Mouse (Mus musculus) heart, embryonic 10.5 days (tissue): ENCODE measurements around the gene Yes1. TPM values are rescaled to one million over a fixed set of nuclear protein-coding genes. Genes with fewer than 3 reads are reported as not detected.
"Not testable (repeated sequence)": the region's sequence is repeated elsewhere in the genome, so short reads cannot be mapped to it uniquely, and the experiment has no call there.

Source experiments
- DNase-seq: peaks from one replicate; pipeline ENCODE4 v3.0.0-alpha.2; 2017; ENCODE audit warnings: low spot score
- H3K27ac ChIP-seq: fragments of 300-500 bp; sonication (generic); 2 replicates; pipeline ENCODE4 v1.5.1; 2016; ENCODE audit warnings: mild to moderate bottlenecking
- H3K27me3 ChIP-seq: fragments of 300-500 bp; sonication (generic); 2 replicates; pipeline ENCODE4 v1.6.1; 2016; ENCODE audit warnings: mild to moderate bottlenecking; ENCODE audit not compliant: poor library complexity, insufficient read depth, severe bottlenecking
- H3K36me3 ChIP-seq: fragments of 300-500 bp; sonication (generic); 2 replicates; pipeline ENCODE4 v1.6.1; 2016; ENCODE audit warnings: mild to moderate bottlenecking, moderate library complexity
- H3K4me1 ChIP-seq: fragments of 300-500 bp; sonication (generic); 2 replicates; pipeline ENCODE4 v1.6.1; 2016; ENCODE audit warnings: mild to moderate bottlenecking
- H3K4me3 ChIP-seq: fragments of 300-500 bp; sonication (generic); 2 replicates; pipeline ENCODE4 v1.5.1; 2016; ENCODE audit warnings: mild to moderate bottlenecking, moderate library complexity
- H3K9me3 ChIP-seq: fragments of 300-500 bp; sonication (generic); 2 replicates; pipeline ENCODE4 v1.6.1; 2016; ENCODE audit warnings: mild to moderate bottlenecking, moderate library complexity
- WGBS: fragments of 180-500 bp; shearing (Covaris S2); methylation state at CpG from one replicate; pipeline ENCODE4 v1.1.7; 2016; 5-methylcytosine and 5-hydroxymethylcytosine counted together
- polyA plus RNA-seq: library from polyadenylated mRNA; unstranded; fragments of >200 nt; fragmentation: Nextera tagmentation; extraction: Ambion mirVana; gene quantifications from 2 replicates; pipeline ENCODE4 v1.2.1, GENCODE M21; 2016

Gene Yes1
- polyA plus RNA-seq, 1 experiment from 2014 or later = 27.8 TPM

DNA sequence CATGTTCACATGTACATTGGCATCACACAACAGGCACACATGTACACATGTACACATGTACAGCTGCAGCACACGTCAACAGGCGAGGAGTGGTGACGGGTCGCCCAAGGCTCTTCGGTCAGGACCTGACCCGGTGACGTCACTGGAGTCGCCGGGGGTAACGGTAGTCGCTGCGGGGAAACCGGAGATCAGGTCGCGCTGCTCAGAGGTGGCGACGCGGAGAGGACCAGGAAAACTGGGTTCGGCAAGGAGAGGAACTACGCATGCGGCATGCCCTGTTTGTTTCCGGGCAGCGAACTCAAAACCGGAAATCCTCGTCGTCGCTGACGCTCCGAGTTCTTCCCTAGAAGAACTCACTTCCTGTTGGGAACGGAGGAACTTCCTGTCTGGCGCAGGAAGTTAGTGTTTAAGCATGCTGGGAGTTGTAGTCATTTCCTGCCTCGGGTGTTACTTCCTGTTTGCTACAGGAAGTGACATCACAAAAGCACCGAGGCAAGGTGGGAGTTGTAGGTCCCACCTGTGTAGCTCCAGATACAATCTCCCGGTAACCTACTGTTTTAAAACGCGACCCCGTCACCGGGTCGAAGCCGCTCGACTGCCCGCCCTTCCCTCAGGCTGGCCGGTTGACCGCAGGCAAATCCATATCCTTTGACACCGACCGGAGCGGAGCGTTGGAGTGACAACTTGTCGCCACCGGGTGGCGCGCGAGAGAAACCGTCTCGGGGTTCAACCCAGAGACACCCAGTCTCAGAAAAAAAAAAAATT is 102.9 kb downstream of the Yes1 start:
- H3K36me3 ChIP-seq = no peaks in the 10 kb centered on the region
- under 1% methylated on average over 55 of the region's 55 CpGs for WGBS
- peak overlapping the region; percentile 72 for H3K4me3 ChIP-seq
- peak; percentile 98 for DNase-seq
- H3K4me1 ChIP-seq = no peaks in the 10 kb centered on the region; the same call in 1 of the 2 replicates
- H3K27me3 ChIP-seq = no peaks in the 10 kb centered on the region
- no peaks in the 10 kb centered on the region for H3K9me3 ChIP-seq
- H3K27ac ChIP-seq = peak overlapping the region; percentile 91

DNA sequence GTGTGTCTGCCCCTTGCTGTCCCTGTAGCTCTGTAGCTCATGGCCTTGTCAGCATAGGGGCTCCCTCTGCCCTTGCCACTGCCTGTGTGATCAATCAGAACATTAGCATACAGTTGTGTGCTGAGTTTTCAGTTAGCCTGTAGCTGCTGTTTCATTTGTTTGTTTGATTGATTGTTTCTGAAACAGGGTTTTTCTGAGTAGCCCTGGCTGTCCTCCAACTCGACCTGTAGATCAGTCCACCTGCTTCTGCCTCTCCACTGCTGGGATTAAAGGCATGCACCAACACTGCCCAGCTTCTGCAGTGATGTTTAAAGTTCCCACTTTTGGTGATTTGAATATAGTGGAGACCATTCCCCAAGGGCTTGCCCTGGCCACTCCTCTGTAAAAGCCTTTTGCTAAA is 106.8 kb downstream of the Yes1 start:
- DNase-seq = no peak
- Histone ChIP-seq H3K9me3 (no peaks in the 10 kb centered on the region), H3K27me3 (no peaks in the 10 kb centered on the region), H3K4me3 (no peak overlapping the region), H3K4me1 (no peaks in the 10 kb centered on the region; the same call in 1 of the 2 replicates), H3K27ac (no peak overlapping the region), H3K36me3 (no peaks in the 10 kb centered on the region)
- 46% methylated on average over 1 of the region's 1 CpGs for WGBS

DNA sequence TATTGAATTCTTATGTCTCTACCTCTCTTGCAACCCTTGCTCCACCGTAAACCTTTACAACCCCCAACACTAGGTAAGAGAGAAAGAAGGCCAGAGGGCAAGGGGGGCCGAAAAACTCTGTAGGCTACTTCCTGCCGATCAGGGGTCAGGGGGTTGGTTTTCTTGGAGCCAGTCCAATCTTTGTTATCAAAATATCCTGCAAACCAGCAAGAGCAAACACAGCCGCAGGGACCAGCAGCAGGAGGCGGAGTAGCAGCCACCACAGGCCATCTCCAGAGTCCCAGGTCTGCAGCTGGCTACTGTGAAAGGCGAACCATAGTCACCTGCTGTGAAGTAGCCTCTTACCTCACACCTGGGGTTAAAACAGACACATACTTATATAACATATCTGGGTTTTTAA is 107.9 kb downstream of the Yes1 start:
- Histone ChIP-seq H3K4me1 (no peaks in the 10 kb centered on the region), H3K4me3 (no peak overlapping the region), H3K27me3 (no peaks in the 10 kb centered on the region), H3K27ac (no peak overlapping the region), H3K36me3 (no peaks in the 10 kb centered on the region), H3K9me3 (no peaks in the 10 kb centered on the region)
- DNase-seq = no peak
- 47% methylated on average over 6 of the region's 6 CpGs for WGBS

DNA sequence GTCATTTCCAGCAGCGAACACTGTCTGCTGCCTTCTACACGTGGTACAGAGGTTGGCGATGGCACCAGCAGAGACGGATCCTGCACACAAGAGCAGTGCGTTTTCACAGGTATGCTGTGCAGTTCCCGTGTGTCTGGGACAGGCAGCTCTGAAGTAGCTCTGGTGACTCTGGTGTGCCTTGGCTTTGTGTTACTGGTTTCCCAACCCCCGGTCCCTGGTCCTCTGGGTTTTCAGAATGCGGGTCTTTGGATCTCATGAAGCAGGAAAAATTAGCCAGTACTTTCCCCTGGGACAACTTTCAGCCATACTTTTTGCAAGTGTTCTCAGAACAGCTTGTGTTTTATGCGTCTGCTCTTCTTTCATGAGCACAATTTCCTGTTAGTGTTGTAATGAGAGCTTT is 109.4 kb downstream of the Yes1 start:
- Histone ChIP-seq H3K27me3 (no peaks in the 10 kb centered on the region), H3K36me3 (no peaks in the 10 kb centered on the region), H3K9me3 (0 out of 2 replicates have a peak, but pooled peaks cover 2% of the 10 kb centered on the region), H3K27ac (no peak overlapping the region), H3K4me1 (no peaks in the 10 kb centered on the region), H3K4me3 (no peak overlapping the region)
- peak; percentile 69 for DNase-seq
- WGBS = 83% methylated on average over 9 of the region's 9 CpGs

DNA sequence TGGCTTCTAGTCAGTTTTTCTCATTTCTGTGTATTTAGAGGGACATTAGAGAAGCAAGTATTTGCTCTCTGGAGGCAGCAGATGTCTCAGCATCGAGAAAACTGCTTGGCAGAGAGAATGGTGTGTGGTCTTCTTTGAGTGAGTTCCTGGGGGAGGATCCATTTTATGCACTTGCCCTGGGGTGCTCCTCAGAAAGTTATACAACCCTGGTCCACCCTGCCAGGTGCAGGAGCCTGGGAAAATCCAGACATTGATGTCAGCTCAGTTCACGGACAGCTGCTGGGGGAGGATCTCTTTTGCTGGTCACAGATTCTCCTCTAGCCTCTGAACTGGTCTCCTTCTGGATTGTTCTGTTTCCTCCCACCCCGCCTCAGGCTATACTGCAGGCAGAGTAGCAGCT is 110.3 kb downstream of the Yes1 start:
- Histone ChIP-seq H3K27ac (no peak overlapping the region), H3K4me3 (no peak overlapping the region), H3K4me1 (no peaks in the 10 kb centered on the region), H3K27me3 (no peaks in the 10 kb centered on the region), H3K9me3 (0 out of 2 replicates have a peak, but pooled peaks cover 3% of the 10 kb centered on the region), H3K36me3 (no peaks in the 10 kb centered on the region)
- 75% methylated on average over 3 of the region's 3 CpGs for WGBS
- DNase-seq = peak; percentile 58

DNA sequence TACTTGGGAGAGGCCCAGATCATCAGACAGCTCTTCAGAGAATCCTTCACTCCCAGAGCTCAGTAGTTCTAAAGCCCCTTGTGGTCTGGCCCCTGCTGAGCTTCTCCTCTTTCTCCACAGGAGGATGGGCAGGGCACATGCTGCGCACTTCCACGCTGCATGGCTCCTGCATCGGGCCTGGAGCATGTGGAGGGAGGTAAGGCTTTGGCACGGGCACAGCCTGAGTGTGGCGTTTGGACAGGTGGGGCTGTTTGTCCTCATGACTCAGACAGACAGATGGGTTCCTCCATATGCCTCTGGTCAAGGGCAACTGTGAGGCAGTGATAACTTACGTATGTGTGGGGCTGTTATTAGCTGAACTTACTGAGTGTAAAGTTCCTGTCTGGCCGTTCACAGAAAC is 111.3 kb downstream of the Yes1 start:
- Histone ChIP-seq H3K4me3 (no peak overlapping the region), H3K27me3 (no peaks in the 10 kb centered on the region), H3K36me3 (no peaks in the 10 kb centered on the region), H3K27ac (no peak overlapping the region), H3K9me3 (0 out of 2 replicates have a peak, but pooled peaks cover 3% of the 10 kb centered on the region), H3K4me1 (no peaks in the 10 kb centered on the region)
- DNase-seq = peak; percentile 68
- WGBS = 74% methylated on average over 7 of the region's 7 CpGs

DNA sequence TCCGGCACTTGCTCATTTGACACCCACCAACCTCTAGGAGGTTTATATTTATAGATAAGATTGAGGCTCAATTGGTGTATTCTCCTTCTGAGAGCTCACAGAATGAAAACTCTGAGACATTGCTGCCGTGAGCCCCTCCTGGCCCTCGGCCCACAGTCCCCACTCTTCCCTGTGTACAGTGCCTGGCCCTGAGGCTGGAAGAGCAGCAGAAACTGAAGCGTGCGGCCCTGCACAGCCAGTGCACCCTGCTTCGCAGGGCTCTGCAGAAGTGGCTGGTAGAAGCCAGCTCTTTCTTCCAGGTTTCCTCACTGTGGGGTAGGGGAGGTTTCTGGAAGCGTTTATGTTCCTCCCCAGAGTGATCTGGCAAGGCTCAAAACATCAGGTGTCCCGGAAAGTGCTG is 111.7 kb downstream of the Yes1 start:
- DNase-seq = peak; percentile 51
- H3K36me3 ChIP-seq = not testable (repeated sequence)
- 75% methylated on average over 8 of the region's 8 CpGs for WGBS

DNA sequence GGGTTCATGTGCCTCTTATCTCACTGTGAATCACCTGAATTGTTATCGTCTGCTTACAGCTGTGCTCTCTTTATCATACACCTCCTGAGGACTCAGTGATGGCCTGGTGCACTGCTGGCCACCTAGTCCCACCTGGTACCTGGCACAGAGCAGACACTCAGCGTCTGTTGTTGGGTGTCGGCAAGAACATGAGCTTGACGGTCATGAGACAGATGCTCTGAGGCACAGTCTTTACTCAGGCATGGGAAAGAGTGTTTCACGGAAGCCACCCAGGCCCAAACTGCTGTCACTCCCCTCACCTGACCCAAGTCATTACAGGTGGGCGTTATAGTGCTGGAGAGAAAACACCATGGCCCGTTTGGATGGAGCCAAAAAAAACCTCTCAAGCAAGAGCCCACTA is 113.0 kb downstream of the Yes1 start:
- Histone ChIP-seq H3K9me3 (0 out of 2 replicates have a peak, but pooled peaks cover 3% of the 10 kb centered on the region), H3K4me3 (no peak overlapping the region), H3K36me3 (no peaks in the 10 kb centered on the region), H3K27me3 (no peaks in the 10 kb centered on the region), H3K27ac (no peak overlapping the region), H3K4me1 (no peaks in the 10 kb centered on the region)
- WGBS = 83% methylated on average over 7 of the region's 7 CpGs
- DNase-seq = peak; percentile 53

More for the DNA sequence above, 111.7 kb downstream of the Yes1 start:
- not testable (repeated sequence) for H3K9me3 ChIP-seq, H3K27ac ChIP-seq, H3K4me3 ChIP-seq, H3K27me3 ChIP-seq, H3K4me1 ChIP-seq

DNA sequence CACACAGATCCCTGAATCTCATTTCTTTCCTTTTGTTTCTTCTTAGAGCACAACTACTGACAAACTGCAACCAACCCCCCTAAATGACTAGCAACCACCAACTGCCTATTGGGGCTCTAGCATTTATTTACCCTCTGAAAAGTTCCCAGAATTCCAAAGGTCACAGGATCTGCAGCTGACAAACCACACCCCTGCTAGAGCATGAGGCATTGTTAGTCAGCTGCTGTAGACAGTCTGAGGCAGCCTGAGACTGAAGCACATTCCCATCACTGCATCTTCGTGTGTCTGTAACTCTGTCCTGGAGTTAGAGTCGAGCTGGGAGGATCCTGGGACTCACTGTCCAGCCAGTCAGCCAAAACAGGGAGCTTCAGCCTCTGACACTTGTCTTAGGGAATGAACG is 114.4 kb downstream of the Yes1 start:
- H3K36me3 ChIP-seq, H3K9me3 ChIP-seq, H3K27ac ChIP-seq, H3K4me3 ChIP-seq, H3K27me3 ChIP-seq, H3K4me1 ChIP-seq: not testable (repeated sequence)
- DNase-seq = peak; percentile 39
- WGBS = 58% methylated on average over 3 of the region's 3 CpGs

DNA sequence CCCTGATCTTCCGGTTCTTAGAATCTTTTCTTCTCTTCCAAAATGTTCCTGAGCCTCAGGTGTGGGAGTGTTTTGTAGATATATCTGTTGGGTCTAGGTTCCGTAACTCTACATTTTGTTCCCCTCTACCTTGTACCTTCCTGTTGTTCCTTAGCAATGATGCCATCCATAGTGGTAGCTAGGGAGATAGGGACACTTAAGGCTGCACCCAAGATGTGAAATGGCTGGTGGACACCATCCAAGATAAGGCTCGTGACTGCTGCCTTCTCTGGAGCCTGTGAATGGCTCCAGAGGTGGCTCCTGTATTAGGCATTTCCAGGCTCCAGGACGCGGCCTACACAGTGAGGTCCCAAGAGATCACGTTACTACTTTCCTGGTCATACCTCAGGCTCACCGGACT is 117.3 kb downstream of the Yes1 start:
- Histone ChIP-seq H3K9me3 (0 out of 2 replicates have a peak, but pooled peaks cover 3% of the 10 kb centered on the region), H3K27ac (no peak overlapping the region), H3K27me3 (no peaks in the 10 kb centered on the region), H3K4me3 (no peak overlapping the region), H3K36me3 (0 out of 2 replicates have a peak, but pooled peaks cover 1% of the 10 kb centered on the region), H3K4me1 (no peaks in the 10 kb centered on the region)
- WGBS = 80% methylated on average over 7 of the region's 7 CpGs
- peak; percentile 33 for DNase-seq

DNA sequence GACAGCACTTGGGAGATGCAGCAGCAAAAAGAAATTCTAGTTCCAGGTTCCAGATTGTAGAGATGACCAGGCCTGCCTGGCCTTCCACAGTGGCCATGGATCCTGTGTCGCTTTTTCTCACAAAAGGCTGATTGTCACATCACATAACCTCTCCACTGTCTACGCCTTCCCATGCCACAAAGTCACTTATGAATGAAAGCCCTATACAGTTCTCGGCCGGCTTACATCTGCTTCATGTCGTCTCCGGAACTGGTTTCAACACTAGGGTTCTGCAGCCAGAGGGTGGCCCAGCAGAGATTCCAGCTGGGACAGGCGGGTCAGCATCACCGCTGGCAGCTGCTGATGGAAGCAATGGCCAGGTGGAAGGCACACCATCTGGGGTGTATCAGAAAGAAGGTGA is 117.9 kb downstream of the Yes1 start:
- Histone ChIP-seq H3K27ac (no peak overlapping the region), H3K4me1 (no peaks in the 10 kb centered on the region), H3K9me3 (0 out of 2 replicates have a peak, but pooled peaks cover 3% of the 10 kb centered on the region), H3K4me3 (no peak overlapping the region), H3K36me3 (peaks cover 7% of the 10 kb centered on the region; the same call in 1 of the 2 replicates), H3K27me3 (no peaks in the 10 kb centered on the region)
- WGBS = 79% methylated on average over 8 of the region's 8 CpGs
- DNase-seq = peak; percentile 75

DNA sequence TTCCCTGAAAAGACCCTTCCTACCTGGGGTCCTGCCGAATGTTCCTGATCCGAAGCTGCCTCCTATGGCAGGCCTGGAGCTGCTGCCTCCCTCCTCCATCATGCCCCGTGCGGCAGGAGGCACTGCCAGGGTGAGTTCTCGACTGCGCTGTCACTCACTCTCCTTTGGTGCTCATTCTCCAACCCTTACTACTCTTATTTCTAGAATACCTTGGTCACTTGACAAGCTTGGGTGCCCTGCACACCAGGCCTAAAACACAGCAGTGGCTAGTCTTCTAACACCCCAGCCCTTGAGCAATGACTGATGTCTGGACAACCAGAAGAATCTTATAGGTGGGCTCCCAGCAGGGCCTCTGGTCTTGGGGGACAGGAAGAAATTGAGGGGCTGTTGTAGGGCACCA is 122.9 kb downstream of the Yes1 start:
- WGBS = 93% methylated on average over 6 of the region's 6 CpGs

DNA sequence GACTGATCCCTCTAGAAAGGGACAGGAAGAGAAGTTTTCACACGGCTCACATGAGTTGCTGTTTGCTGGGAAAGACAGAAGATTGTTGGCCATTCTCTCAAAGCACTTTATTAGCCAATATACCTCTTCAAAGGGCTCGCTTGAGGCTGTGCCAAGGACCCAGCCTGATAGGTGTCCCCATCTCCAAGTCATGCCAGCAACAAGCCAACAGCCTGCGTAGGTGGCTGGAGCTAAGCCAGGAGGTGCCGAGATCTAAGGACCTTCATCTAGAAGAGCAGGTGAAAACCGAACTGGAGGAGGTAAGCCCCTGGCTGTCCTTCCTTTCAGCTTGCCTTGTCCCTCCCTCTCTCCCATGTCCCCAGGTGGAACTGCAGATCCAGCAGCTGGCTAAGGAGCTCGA is 124.8 kb downstream of the Yes1 start:
- no peak overlapping the region for H3K27ac ChIP-seq
- DNase-seq = no peak
- no peak overlapping the region for H3K4me3 ChIP-seq
- 92% methylated on average over 6 of the region's 6 CpGs for WGBS
- H3K4me1 ChIP-seq = no peaks in the 10 kb centered on the region
- H3K9me3 ChIP-seq = 0 out of 2 replicates have a peak, but pooled peaks cover 3% of the 10 kb centered on the region
- peaks cover 62% of the 10 kb centered on the region for H3K36me3 ChIP-seq
- no peaks in the 10 kb centered on the region for H3K27me3 ChIP-seq

More for the DNA sequence above, 122.9 kb downstream of the Yes1 start:
- not testable (repeated sequence) for H3K27ac ChIP-seq, H3K27me3 ChIP-seq, DNase-seq, H3K4me3 ChIP-seq, H3K9me3 ChIP-seq, H3K4me1 ChIP-seq
- H3K36me3 ChIP-seq = peaks cover 50% of the 10 kb centered on the region
